In genomic region chr15:84922884-84923507, GRCm38 (mm10) we compare ENCODE assay signal across 7 mouse cellular contexts. TPM values are rescaled to one million over a fixed set of nuclear protein-coding genes. Genes with fewer than 3 reads are reported as not detected.
DNase-seq lines count a peak whose midpoint lies in the region; ATAC-seq lines count a peak whose summit lies in the region.

Nup50 (plus strand) TSS chr15:84923411.

- DNase-seq in adrenal gland, adult 8-10 months: peak; percentile 99
- peak; percentile 99 for DNase-seq in embryo, embryonic 9.5 days (ENCODE audit: extremely low spot score)
- peak; percentile 100 for DNase-seq in gastrocnemius, postnatal 4 days (ENCODE audit: low spot score in 2 of 2)
- DNase-seq in left cerebral cortex, postnatal 36 days (ENCODE audit: low spot score in 2 of 2): peak; percentile 100
- DNase-seq in midbrain, embryonic 11.5 days (ENCODE audit: low spot score, missing footprints): peak; percentile 100
- DNase-seq in skeletal muscle tissue, adult 2 months (ENCODE audit: low read depth, low spot score): peak; percentile 100

- peaks cover 14% of the 10 kb centered on the region for H3K4me1 ChIP-seq in intestine, embryonic 16.5 days (ENCODE audit: control insufficient read depth, insufficient read depth, low read length)
- peaks cover 19% of the 10 kb centered on the region for H3K4me1 ChIP-seq in midbrain, embryonic 11.5 days (ENCODE audit: control insufficient read depth, insufficient read depth, low read length)

- H3K4me2 ChIP-seq in intestine, embryonic 16.5 days (ENCODE audit: low read depth, low read length): peak within 1 kb of the TSS; percentile 55
- peak within 1 kb of the TSS; percentile 88 for H3K4me2 ChIP-seq in midbrain, embryonic 11.5 days

- H3K9ac ChIP-seq in intestine, embryonic 16.5 days (ENCODE audit: low read depth, low read length): peak within 1 kb of the TSS; percentile 98
- H3K9ac ChIP-seq in midbrain, embryonic 11.5 days (ENCODE audit: low read length): peak within 1 kb of the TSS; percentile 97

- no peaks in the 10 kb centered on the region for H3K9me3 ChIP-seq in intestine, embryonic 16.5 days (ENCODE audit: control insufficient read depth, low read length)
- no peaks in the 10 kb centered on the region for H3K9me3 ChIP-seq in midbrain, embryonic 11.5 days (ENCODE audit: control insufficient read depth, low read length)

- peak within 1 kb of the TSS; percentile 97 for H3K27ac ChIP-seq in intestine, embryonic 16.5 days (ENCODE audit: low read length)
- peak within 1 kb of the TSS; percentile 92 for H3K27ac ChIP-seq in midbrain, embryonic 11.5 days (ENCODE audit: low read depth, low read length)

- no peaks in the 10 kb centered on the region for H3K27me3 ChIP-seq in intestine, embryonic 16.5 days (replicated peaks; ENCODE audit: control insufficient read depth, insufficient read depth, low read length)
- H3K27me3 ChIP-seq in midbrain, embryonic 11.5 days (ENCODE audit: control insufficient read depth, insufficient read depth, low read length): no peaks in the 10 kb centered on the region

- WGBS in intestine, embryonic 16.5 days: under 1% methylated on average over 60 of the region's 60 CpGs
- 0% methylated on average over 60 of the region's 60 CpGs for WGBS in midbrain, embryonic 11.5 days

- peak within 1 kb of the TSS; percentile 97 for H3K4me3 ChIP-seq in intestine, embryonic 16.5 days (ENCODE audit: low read length)
- H3K4me3 ChIP-seq in midbrain, embryonic 11.5 days (ENCODE audit: low read depth, low read length): peak within 1 kb of the TSS; percentile 97

- intact Hi-C loops in left cerebral cortex, postnatal 36 days (cut with DNase I): loop anchor here (1.0 kb wide), 1 partner anchor 68 kb away; no protein-coding TSS in a partner anchor

- H3K36me3 ChIP-seq in intestine, embryonic 16.5 days (ENCODE audit: control insufficient read depth, insufficient read depth, low read length): no peaks in the 10 kb centered on the region; the same call in 1 of the 2 replicates
- H3K36me3 ChIP-seq in midbrain, embryonic 11.5 days (ENCODE audit: control insufficient read depth, insufficient read depth, low read length): no peaks in the 10 kb centered on the region

- ATAC-seq in intestine, embryonic 16.5 days: peak; percentile 94
- peak; percentile 93 for ATAC-seq in midbrain, embryonic 11.5 days (ENCODE audit: low FRiP score)

RNA-seq across cellular contexts. Expression of gene Nup50, which starts in this region (rescaled TPM):
- 10 to 100 TPM; 38.0 to 43.1 (median 41.5) TPM for total RNA-seq in adrenal gland, adult 8-10 months (2022)
- total RNA-seq in gastrocnemius, postnatal 4 days (2021): 10 to 100 TPM; 21.0 to 23.5 TPM
- 31.5 and 32.7 TPM in 2 replicates for polyA plus RNA-seq in intestine, embryonic 16.5 days (2015; fragmentation: Nextera tagmentation; extraction: Ambion mirVana)
- 10 to 100 TPM; 32.5 to 33.1 TPM for total RNA-seq in left cerebral cortex, postnatal 36 days (2021)
- polyA plus RNA-seq in midbrain, embryonic 11.5 days (2014; fragmentation: Nextera tagmentation; extraction: Ambion mirVana): 66.8 and 71.7 TPM in 2 replicates

Comparison
In these comparisons a context has a peak if more than half of its experiments do, and no peak if none do; other contexts are left out.
1. Peak in every context shown above with its lines: DNase-seq, ATAC-seq, H3K4me3 ChIP-seq and H3K27ac ChIP-seq.